Mouse (Mus musculus): Measurements from ENCODE around the gene Trak2.
"Not testable (repeated sequence)": the region's sequence is repeated elsewhere in the genome, so short reads cannot be mapped to it uniquely, and the experiment has no call there.

Gene Trak2

DNA sequence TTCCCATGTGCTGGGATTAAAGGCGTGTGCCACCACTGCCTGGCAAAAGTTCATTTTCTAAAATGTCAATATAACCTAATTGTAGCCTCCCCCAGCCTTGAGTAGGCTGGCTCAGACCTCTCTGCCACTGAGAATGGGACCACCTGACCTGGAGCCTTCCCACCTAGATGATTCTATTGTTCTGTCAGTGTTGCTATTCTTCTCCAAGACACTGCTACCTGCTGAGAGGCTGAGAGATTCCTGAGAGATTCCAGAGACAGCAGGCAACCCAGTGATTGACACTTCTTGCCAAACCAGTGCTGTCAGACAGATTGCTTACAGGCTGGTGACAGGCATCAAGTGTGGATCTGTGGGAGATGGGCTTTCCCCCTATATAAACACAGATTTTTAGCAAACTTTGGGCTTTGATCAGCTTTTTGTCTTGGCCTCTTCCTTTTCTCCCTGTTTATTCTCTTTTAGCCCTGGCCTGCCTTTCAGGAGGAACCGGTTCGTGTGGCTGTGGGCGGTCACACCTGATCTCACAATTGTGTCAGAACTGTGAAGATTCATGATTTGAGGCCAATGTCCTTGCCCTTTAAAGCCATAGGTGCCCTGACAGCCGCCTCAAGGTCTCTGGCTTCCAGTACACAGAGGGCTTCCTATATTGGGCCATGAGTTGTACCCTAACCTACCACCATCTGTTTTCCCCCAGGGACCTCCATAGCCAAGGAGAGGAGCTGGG lies 83.2 kb downstream of the Trak2 start:
- DNase-seq = peak; percentile 28 to 59

DNA sequence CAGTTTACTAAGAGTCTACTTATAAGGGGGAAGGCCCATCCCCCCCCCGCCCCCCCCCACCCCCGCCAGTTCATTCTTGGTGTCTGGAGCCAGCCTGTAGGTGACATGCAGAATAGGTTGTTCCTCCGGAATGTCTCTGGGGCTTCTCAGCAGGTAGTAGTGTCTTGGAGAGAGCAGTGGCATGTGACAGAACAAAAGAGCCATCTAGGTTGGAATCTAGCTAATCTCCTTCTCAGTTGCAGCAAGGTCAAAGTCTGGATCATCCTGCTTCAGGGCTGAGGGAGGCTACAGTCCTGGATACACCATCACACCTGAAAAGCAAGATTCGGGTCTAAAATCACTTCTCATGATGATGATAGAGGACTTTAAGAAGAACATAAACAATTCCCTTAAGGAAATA lies 87.6 kb downstream of the Trak2 start:
- DNase-seq = no peak

- not testable (repeated sequence) for DNase-seq
Measured at GRCm38 (mm10) chr1:58883279-58883678, 90.0 kb downstream of the Trak2 start.

DNA sequence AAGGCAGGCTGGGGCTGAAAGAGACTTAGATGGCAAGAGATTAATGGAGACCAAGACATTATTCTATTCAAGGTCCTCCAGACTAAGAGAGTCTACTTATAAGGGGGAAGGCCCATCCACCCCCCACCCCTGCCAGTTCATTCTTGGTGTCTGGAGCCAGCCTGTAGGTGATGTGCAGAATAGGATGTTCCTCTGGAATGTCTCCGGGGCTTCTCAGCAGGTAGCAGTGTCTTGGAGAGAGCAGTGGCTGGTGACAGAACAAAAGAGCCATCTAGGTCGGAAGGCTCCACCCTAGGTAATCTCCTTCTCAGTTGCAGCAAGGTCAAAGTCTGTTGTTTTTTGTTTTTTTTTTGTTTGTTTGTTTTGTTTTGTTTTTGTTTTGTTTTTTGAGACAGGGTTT lies 93.9 kb downstream of the Trak2 start:
- DNase-seq = not testable (repeated sequence)

- not testable (repeated sequence) for DNase-seq
Measured at GRCm38 (mm10) chr1:58876500-58876899, 96.7 kb downstream of the Trak2 start.

DNA sequence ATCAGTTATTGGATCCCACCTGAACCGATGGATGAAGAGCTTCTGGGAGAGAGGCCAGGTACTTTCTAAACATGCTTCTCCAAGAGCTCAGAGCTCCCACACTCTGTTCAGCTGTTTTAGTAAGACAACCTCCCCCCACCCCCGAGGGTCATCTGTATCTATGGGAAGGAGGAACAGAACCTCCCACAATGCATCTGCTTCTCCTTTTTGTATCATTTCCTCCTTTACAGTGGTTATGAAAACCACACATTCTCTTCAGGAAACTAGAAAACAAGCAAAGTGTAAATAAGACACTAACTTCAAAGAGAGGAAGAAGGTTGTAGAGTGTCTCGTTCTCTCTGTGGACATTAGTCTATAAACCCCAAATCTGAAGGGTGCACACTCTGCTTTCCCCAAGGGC lies 112.6 kb downstream of the Trak2 start:
- DNase-seq = not testable (repeated sequence)

GRCm38 (mm10) chr1:58859738-58860365 lies 113.4 kb downstream of the Trak2 start:
- peak in 1 of 2 experiments; percentile 52 for DNase-seq

- DNase-seq = not testable (repeated sequence)
Measured at GRCm38 (mm10) chr1:58859131-58859530, 114.1 kb downstream of the Trak2 start.

GRCm38 (mm10) chr1:58856811-58857210 lies 116.4 kb downstream of the Trak2 start:
- DNase-seq = not testable (repeated sequence)

All from kidney, postnatal 25 days (tissue).